Mouse (Mus musculus): ENCODE results near the gene AC109138.7. TPM values are rescaled to one million over a fixed set of nuclear protein-coding genes. Genes with fewer than 3 reads are reported as not detected.

The AC109138.7 gene
- polyA plus RNA-seq (2015; fragmentation: Nextera tagmentation; extraction: Ambion mirVana): not detected in 2 replicates

DNA sequence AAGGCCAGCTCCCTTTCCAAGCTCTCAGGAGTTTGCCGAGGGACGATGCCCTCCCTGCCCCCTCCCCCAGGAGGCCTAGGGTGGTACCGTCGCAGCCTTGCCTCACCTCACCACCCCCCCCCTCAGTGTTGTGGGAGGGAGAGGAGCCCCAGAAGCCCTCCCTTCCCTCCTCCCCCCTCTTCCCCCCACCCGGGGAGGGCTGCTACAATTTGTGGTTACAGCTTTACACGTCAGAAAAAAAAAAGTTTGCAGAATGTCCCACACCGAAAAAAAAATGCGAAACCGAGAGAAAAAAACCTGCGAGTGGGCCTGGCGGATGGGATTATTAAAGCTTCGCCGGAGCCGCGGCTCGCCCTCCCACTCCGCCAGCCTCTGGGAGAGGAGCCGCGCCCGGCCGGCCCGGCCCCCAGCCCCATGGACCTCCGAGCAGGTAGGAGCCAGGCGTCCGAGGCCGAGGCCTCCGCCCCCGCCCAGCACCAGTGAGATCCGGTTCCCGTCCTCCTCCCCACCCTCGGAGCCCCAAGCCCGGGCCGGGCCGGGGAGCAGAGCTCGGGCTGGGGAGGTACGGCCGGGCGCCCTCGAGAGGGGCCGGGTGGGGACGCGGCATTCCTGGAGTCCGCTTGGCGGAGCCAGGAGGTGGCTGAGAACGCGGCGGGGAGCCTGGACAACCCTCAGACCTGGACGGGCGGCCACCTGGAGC is at the start of gene AC109138.7, which contains the start of gene Clcf1:
Gene AC109138.7 (plus strand): TSS at position 287 of the 700 bp plus-strand sequence.
Gene Clcf1 (plus strand): TSS at position 168 of the 700 bp plus-strand sequence.
- Histone ChIP-seq H3K4me1 (replicated peaks) (peaks cover 38% of the 10 kb centered on the region), H3K4me2 (peak within 1 kb of the TSS; percentile 95), H3K27ac (replicated peaks) (no peak within 1 kb of the TSS), H3K4me3 (peak within 1 kb of the TSS; percentile 53), H3K27me3 (peaks cover 86% of the 10 kb centered on the region), H3K9ac (peak within 1 kb of the TSS; percentile 71), H3K36me3 (no peaks in the 10 kb centered on the region), H3K9me3 (no peaks in the 10 kb centered on the region)
- peak; percentile 14; the same call in 1 of the 2 replicates for ATAC-seq (ENCODE audit: low read depth)
- 2% methylated on average over 47 of the region's 49 CpGs for WGBS

DNA sequence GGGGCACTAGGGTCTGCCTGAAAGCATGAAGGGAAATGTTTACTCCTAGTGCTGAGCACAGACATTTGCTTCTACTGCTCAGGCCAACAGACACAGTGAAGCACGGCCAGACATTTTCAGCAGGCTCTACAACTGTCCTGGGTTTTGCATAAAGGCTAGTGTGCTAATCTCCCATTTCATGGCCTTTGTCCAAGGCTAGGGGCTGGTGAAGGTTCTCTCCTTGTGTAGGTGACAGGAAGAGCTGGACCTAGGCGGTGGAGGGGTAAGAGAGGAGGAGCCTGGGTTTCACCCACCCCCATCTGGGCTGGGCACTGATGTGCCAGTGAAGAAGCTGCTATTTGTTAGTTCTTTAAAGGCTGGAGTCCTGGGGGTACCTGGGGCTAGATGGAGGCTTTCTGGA is 49.4 kb upstream of the AC109138.7 start:
- 80% methylated on average over 2 of the region's 2 CpGs for WGBS
- Histone ChIP-seq H3K4me1 (replicated peaks) (peaks cover 27% of the 10 kb centered on the region), H3K4me2 (no peak overlapping the region), H3K9ac (peak overlapping the region; percentile 36; the same call in 1 of the 2 replicates), H3K4me3 (no peak overlapping the region), H3K9me3 (no peaks in the 10 kb centered on the region), H3K36me3 (peaks cover 20% of the 10 kb centered on the region), H3K27ac (replicated peaks) (no peak overlapping the region), H3K27me3 (no peaks in the 10 kb centered on the region)
- ATAC-seq (ENCODE audit: low read depth): no peak

DNA sequence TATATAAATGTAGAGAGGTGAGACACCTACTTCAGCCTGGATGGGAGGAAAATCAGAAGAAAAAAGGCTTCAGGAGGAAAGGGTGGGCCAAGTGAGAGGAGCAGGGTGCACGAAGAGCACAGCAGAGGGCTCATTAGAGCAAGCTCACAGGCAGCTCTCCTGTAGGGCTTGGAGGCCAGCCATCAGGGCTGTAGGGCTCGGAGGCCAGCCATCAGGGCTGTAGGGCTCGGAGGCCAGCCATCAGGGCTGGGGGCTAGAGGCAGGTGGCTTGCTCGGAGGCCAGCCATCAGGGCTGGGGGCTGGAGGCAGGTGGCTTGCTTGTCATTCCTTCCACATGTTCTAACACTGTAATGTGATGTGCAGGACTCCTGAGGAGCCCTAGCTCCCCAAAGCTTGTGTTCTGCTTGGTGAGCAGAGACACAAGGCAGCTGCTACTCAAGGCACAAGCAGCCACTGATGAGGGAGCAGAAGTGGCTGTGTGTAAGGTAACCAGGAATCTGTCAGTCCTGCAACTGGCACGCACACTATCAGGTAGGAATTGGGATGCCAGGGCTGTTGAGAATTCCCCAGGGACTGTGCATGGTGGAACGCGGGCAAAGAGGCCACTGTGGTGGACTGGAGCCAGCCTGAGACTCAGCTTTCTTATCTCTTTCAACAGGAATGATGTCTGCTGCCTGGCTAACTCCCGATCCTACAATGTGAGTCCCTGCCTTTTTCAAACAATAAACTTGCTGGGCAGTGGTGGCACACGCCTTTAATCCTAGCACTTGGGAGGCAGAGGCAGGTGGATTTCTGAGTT is 47.3 kb upstream of the AC109138.7 start:
- Histone ChIP-seq H3K27me3 (no peaks in the 10 kb centered on the region), H3K9me3 (no peaks in the 10 kb centered on the region), H3K4me3 (no peak overlapping the region), H3K4me1 (replicated peaks) (peaks cover 35% of the 10 kb centered on the region), H3K27ac (replicated peaks) (no peak overlapping the region), H3K9ac (0 out of 2 replicates have a peak overlapping the region, but pooled peaks have one; percentile 8), H3K4me2 (no peak overlapping the region), H3K36me3 (0 out of 2 replicates have a peak, but pooled peaks cover 2% of the 10 kb centered on the region)
- ATAC-seq (ENCODE audit: low read depth): no peak
- WGBS: 80% methylated on average over 9 of the region's 9 CpGs

DNA sequence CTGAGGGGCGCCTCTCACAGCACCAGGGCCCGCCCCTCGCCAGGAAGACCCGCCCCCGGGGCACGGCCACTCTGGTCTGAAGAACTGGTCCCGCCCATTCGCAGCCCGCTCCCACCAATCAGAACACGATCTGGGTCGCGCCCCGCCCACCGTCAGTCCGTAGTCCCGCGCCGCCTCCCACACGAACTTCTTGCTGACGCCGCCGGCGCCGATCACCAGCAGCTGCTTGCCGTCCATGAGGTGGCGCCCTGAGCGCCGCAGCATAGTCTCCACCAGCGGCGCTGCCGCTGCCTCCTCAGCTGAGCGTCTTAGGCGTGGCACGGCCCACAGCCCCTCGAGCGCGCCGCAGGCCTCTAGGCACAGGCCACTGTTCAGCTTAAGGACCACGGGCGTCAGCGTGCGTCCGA is 44.8 kb upstream of the AC109138.7 start:
- H3K27me3 ChIP-seq: no peaks in the 10 kb centered on the region
- peaks cover 16% of the 10 kb centered on the region for H3K4me1 ChIP-seq (replicated peaks)
- H3K4me2 ChIP-seq: peak overlapping the region; percentile 86
- no peaks in the 10 kb centered on the region for H3K36me3 ChIP-seq
- WGBS: under 1% methylated on average over 43 of the region's 43 CpGs
- H3K9me3 ChIP-seq: no peaks in the 10 kb centered on the region
- H3K9ac ChIP-seq: peak overlapping the region; percentile 90
- ATAC-seq (ENCODE audit: low read depth): peak; percentile 94
- peak overlapping the region; percentile 94 for H3K27ac ChIP-seq (replicated peaks)
- H3K4me3 ChIP-seq: peak overlapping the region; percentile 44

DNA sequence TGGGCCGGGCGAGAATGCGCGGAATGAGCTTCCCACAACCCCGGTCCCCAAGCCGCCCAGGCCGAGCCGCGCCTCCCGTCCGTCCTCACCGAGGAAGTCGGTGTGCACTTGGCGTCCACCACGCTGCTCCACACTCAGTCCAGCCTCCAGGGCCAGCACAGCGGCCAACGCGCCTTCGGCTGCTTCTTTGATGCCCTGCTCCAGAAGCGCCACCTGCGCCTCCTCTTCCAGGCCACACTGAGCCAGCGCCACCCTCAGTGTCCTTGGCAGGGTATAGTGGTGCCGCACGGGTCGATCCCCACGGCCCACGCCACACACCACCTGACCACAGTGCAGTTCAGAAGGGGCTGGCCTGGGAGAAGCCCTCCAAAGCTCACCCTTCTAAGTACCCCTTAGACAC is 44.3 kb upstream of the AC109138.7 start:
- WGBS: 6% methylated on average over 27 of the region's 27 CpGs
- Histone ChIP-seq H3K4me3 (peak overlapping the region; percentile 44), H3K4me2 (peak overlapping the region; percentile 86), H3K9me3 (no peaks in the 10 kb centered on the region), H3K27me3 (no peaks in the 10 kb centered on the region), H3K4me1 (replicated peaks) (peaks cover 16% of the 10 kb centered on the region), H3K36me3 (no peaks in the 10 kb centered on the region), H3K27ac (replicated peaks) (peak overlapping the region; percentile 94), H3K9ac (peak overlapping the region; percentile 90)
- peak; percentile 56 for ATAC-seq (ENCODE audit: low read depth)

DNA sequence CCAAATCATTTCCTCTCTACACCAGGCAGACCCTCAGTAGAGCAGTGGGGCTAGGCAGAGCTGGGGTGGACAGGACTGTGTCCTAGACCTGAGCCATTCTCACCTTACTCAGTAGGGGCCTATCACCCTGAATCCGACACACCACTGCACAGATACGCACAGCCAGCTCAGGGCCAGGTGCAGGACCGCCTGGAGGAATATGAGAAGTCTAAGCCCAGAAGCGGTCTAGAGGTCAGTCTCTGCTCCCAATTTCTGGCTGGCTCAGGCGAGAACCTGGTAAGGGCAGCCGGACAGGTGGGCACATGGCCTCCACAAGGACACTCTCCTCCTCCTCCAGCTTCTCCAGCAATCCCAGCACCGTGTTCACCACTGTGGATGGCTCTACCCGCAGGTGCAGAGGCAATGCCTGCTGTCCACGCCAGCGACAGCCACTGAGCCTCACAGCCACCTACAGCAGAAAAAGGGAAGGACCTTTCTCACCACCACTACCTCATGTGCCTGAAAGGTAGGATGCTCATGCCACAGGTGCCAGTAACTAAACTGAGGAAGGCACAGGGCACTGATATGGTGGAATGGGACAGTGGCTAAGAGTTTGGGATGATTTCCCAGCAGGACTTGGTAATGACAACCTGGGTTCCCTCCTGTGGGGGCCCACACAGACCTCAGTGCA is 43.3 kb upstream of the AC109138.7 start:
- Histone ChIP-seq H3K4me2 (no peak overlapping the region), H3K4me1 (replicated peaks) (peaks cover 26% of the 10 kb centered on the region), H3K36me3 (no peaks in the 10 kb centered on the region), H3K4me3 (no peak overlapping the region), H3K9me3 (no peaks in the 10 kb centered on the region), H3K9ac (0 out of 2 replicates have a peak overlapping the region, but pooled peaks have one; percentile 17), H3K27ac (replicated peaks) (no peak overlapping the region), H3K27me3 (no peaks in the 10 kb centered on the region)
- no peak for ATAC-seq (ENCODE audit: low read depth)
- WGBS: 96% methylated on average over 10 of the region's 10 CpGs

DNA sequence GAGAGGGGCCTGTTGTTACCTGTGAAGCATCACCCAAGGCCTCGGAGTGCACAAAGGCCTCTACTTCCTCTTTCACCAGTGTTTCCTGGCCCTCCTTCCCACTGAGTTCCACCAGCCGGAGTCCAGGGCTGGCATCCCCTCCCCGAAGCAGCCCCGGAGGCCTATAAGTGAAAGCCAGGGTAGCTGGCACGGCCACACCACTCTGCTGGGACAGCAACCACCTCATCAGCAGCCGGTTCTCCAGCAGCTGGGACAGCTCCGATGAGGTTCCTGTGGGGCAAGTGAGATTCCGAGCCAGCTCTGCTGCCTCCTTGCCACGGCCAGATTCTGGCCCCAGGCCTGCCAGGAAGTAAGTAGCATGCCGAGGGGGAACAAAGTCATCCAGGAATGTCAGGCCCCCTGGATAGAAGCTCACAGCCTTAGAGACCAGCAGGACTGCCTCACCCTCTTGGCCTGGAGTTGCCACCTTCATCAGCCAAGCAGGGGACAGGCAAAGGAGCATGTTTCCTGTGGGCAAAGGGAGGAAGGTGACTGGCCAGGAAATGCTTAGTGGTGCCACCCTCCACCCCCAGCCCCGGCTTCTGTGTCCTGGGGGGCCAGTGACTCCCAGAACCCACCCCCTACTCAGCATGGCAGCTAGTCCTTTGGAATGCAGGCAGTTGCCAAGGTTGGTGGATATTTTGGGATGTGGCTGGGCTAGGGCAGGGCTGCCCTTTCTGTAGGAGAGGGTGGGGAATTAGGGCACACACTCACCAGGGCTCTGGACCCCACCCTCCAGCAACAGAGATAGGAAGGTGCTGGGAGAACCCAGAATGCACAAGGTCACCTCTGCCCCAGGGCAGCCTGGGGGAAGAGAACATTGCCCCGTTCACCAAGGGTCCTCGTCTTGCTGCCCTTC is 42.5 kb upstream of the AC109138.7 start:
- Histone ChIP-seq H3K4me2 (no peak overlapping the region), H3K27ac (replicated peaks) (no peak overlapping the region), H3K36me3 (no peaks in the 10 kb centered on the region), H3K9ac (0 out of 2 replicates have a peak overlapping the region, but pooled peaks have one; percentile 17), H3K9me3 (no peaks in the 10 kb centered on the region), H3K27me3 (no peaks in the 10 kb centered on the region; the same call in 1 of the 2 replicates), H3K4me3 (no peak overlapping the region), H3K4me1 (replicated peaks) (peaks cover 27% of the 10 kb centered on the region)
- ATAC-seq (ENCODE audit: low read depth): no peak
- 73% methylated on average over 13 of the region's 13 CpGs for WGBS

DNA sequence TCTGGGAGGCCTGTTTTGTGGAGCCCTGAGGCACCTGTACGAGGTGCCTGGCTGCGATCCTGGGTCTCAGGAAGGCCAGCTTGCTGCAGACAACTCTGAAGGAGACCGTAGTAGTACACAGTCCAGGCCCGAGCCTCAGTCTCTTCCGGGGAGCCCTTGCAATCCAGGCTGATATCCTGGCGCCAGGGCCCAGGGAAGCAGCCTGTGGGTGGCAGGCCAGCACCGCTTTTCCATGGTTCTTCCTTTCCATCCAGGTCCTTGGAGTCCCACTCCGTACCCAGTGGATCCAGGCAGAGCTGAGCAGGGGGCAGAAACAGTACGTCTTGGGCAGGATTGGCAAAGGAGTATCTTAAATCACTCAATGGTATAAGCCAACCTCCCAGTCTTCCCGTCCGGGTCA is 41.2 kb upstream of the AC109138.7 start:
- H3K27ac ChIP-seq (replicated peaks): no peak overlapping the region
- no peak overlapping the region for H3K4me3 ChIP-seq
- H3K9me3 ChIP-seq: no peaks in the 10 kb centered on the region
- peaks cover 3% of the 10 kb centered on the region; the same call in 1 of the 2 replicates for H3K27me3 ChIP-seq
- H3K4me1 ChIP-seq (replicated peaks): peaks cover 27% of the 10 kb centered on the region
- 63% methylated on average over 11 of the region's 11 CpGs for WGBS
- no peak overlapping the region for H3K4me2 ChIP-seq
- peak overlapping the region; percentile 18; the same call in 1 of the 2 replicates for H3K9ac ChIP-seq
- ATAC-seq (ENCODE audit: low read depth): no peak
- no peaks in the 10 kb centered on the region for H3K36me3 ChIP-seq

DNA sequence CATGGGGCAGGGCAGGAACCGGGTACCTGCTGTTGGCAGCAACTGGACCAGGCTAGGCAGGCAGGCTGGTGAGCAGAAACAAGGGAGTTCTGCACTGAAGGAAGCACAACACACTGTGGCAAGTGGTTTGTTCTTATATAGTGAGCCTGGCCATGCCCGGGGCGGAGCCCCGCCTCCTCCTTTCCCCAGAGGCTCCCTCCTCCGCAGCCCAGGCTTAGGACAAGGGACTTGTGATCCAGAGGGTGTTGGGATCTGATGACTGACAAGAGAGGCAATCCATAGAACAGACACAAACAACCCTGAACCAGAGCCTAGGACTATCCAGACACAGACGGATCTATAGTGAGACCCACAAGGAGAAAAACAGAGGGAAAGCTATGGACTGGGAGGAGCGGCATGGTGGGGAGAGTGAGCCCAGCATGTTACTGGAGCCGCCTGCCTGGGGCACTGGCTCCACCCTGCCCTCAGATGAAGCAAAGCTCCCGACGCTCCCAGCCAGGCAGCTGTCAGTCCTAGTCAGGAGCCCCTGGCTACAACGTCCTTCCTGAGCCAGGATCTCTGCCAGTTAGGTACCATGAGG is 38.7 kb upstream of the AC109138.7 start, which contains the start of gene Carns1:
Gene Carns1 (minus strand): TSS at position 112 of the 580 bp plus-strand sequence.
- peaks cover 13% of the 10 kb centered on the region for H3K4me1 ChIP-seq (replicated peaks)
- no peaks in the 10 kb centered on the region for H3K36me3 ChIP-seq
- 5% methylated on average over 11 of the region's 11 CpGs for WGBS
- peak within 1 kb of the TSS; percentile 62 for H3K27ac ChIP-seq (replicated peaks)
- H3K4me2 ChIP-seq: peak within 1 kb of the TSS; percentile 44
- ATAC-seq (ENCODE audit: low read depth): no peak
- H3K4me3 ChIP-seq: peak within 1 kb of the TSS; percentile 6; the same call in 1 of the 2 replicates
- no peaks in the 10 kb centered on the region for H3K9me3 ChIP-seq
- peak within 1 kb of the TSS; percentile 58 for H3K9ac ChIP-seq
- H3K27me3 ChIP-seq: peaks cover 3% of the 10 kb centered on the region; the same call in 1 of the 2 replicates

DNA sequence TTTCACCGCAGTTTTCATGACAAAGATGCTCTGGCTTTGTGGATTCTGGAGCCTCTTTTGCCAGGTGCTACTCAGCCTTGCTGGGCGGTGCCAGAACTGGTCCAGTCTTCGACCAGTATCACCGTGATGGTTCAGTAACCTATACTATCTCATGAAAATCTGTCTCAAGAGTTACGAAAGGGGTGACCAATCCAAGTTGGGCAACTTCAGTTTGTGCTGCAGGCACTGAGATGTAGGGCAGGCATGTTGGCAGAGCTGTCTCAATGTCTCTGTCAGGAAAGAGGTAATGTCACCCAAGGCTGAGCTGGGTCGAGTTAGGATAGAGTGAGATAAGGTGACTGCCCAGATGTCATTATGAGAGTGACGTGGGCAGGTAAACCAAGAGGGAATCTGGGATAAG is 33.7 kb upstream of the AC109138.7 start:
- H3K9me3 ChIP-seq: no peaks in the 10 kb centered on the region
- H3K4me1 ChIP-seq (replicated peaks): peaks cover 27% of the 10 kb centered on the region
- no peaks in the 10 kb centered on the region for H3K36me3 ChIP-seq
- H3K27me3 ChIP-seq: peaks cover 3% of the 10 kb centered on the region; the same call in 1 of the 2 replicates
- H3K27ac ChIP-seq (replicated peaks): no peak overlapping the region
- ATAC-seq (ENCODE audit: low read depth): no peak
- H3K4me3 ChIP-seq: no peak overlapping the region
- WGBS: 86% methylated on average over 7 of the region's 7 CpGs
- no peak overlapping the region for H3K4me2 ChIP-seq
- H3K9ac ChIP-seq: no peak overlapping the region
